Mouse (Mus musculus): ENCODE data around the gene Adam22. TPM values are rescaled to one million over a fixed set of nuclear protein-coding genes. Genes with fewer than 3 reads are reported as not detected.
"Not testable (repeated sequence)": the region's sequence is repeated elsewhere in the genome, so short reads cannot be mapped to it uniquely, and the experiment has no call there.

Adam22 gene
- polyA plus RNA-seq, 1 experiment from 2014 or later = 11.5 TPM

- WGBS = 56% methylated on average over 5 of the region's 5 CpGs
- Histone ChIP-seq H3K9ac (ENCODE audit: low read length) (no peak overlapping the region), H3K27ac (replicated peaks in 1 of 2; ENCODE audit: control insufficient read depth in 1 of 2, insufficient read depth in 1 of 2, low read depth in 2 of 2, low read length in 2 of 2) (no peak overlapping the region), H3K4me3 (ENCODE audit: control insufficient read depth in 1 of 2, insufficient read depth in 1 of 2, low read depth in 1 of 2, low read length in 2 of 2) (no peak overlapping the region), H3K4me2 (ENCODE audit: low read length) (no peak overlapping the region), H3K36me3 (ENCODE audit: control insufficient read depth, insufficient read depth, low read length) (no peaks in the 10 kb centered on the region), H3K9me3 (ENCODE audit: control insufficient read depth, low read length) (no peaks in the 10 kb centered on the region), H3K4me1 (ENCODE audit: control insufficient read depth in 2 of 2, insufficient read depth in 2 of 2, low read length in 2 of 2) (peaks cover 2 to 16% of the 10 kb centered on the region in 2 experiments), H3K27me3 (ENCODE audit: control insufficient read depth, insufficient read depth, low read length) (no peaks in the 10 kb centered on the region)
- no peak for ATAC-seq (ENCODE audit: insufficient number of reproducible peaks, insufficient read depth, low FRiP score, low read depth)
Observed at GRCm38 (mm10) chr5:8221630-8222029, 146.3 kb downstream of the Adam22 start.

- Histone ChIP-seq H3K36me3 (ENCODE audit: control insufficient read depth, insufficient read depth, low read length) (no peaks in the 10 kb centered on the region), H3K9ac (ENCODE audit: low read length) (no peak overlapping the region), H3K4me2 (ENCODE audit: low read length) (no peak overlapping the region), H3K27ac (replicated peaks in 1 of 2; ENCODE audit: control insufficient read depth in 1 of 2, insufficient read depth in 1 of 2, low read depth in 2 of 2, low read length in 2 of 2) (no peak overlapping the region), H3K27me3 (ENCODE audit: control insufficient read depth, insufficient read depth, low read length) (no peaks in the 10 kb centered on the region), H3K9me3 (ENCODE audit: control insufficient read depth, low read length) (no peaks in the 10 kb centered on the region), H3K4me1 (ENCODE audit: control insufficient read depth in 2 of 2, insufficient read depth in 2 of 2, low read length in 2 of 2) (no peaks in the 10 kb centered on the region), H3K4me3 (ENCODE audit: control insufficient read depth in 1 of 2, insufficient read depth in 1 of 2, low read depth in 1 of 2, low read length in 2 of 2) (no peak overlapping the region)
- WGBS = 67% methylated on average over 1 of the region's 1 CpGs
- no peak for ATAC-seq (ENCODE audit: insufficient number of reproducible peaks, insufficient read depth, low FRiP score, low read depth)
Observed at GRCm38 (mm10) chr5:8215841-8216240, 152.1 kb downstream of the Adam22 start.

- not testable (repeated sequence) for H3K4me2 ChIP-seq (ENCODE audit: low read length); H3K27me3 ChIP-seq (ENCODE audit: control insufficient read depth, insufficient read depth, low read length); H3K9ac ChIP-seq (ENCODE audit: low read length); H3K9me3 ChIP-seq (ENCODE audit: control insufficient read depth, low read length); H3K36me3 ChIP-seq (ENCODE audit: control insufficient read depth, insufficient read depth, low read length); H3K4me3 ChIP-seq (ENCODE audit: control insufficient read depth in 1 of 2, insufficient read depth in 1 of 2, low read depth in 1 of 2, low read length in 2 of 2); ATAC-seq (ENCODE audit: insufficient number of reproducible peaks, insufficient read depth, low FRiP score, low read depth); H3K4me1 ChIP-seq (ENCODE audit: control insufficient read depth in 2 of 2, insufficient read depth in 2 of 2, low read length in 2 of 2); H3K27ac ChIP-seq (replicated peaks in 1 of 2; ENCODE audit: control insufficient read depth in 1 of 2, insufficient read depth in 1 of 2, low read depth in 2 of 2, low read length in 2 of 2)
- WGBS = 89% methylated on average over 1 of the region's 1 CpGs
Observed at GRCm38 (mm10) chr5:8184992-8185391, 183.0 kb downstream of the Adam22 start.

- H3K4me2 ChIP-seq (ENCODE audit: low read length) = no peak overlapping the region
- no peaks in the 10 kb centered on the region for H3K9me3 ChIP-seq (ENCODE audit: control insufficient read depth, low read length)
- no peak for ATAC-seq (ENCODE audit: insufficient number of reproducible peaks, insufficient read depth, low FRiP score, low read depth)
- no peaks in the 10 kb centered on the region for H3K27me3 ChIP-seq (ENCODE audit: control insufficient read depth, insufficient read depth, low read length)
- H3K4me1 ChIP-seq (ENCODE audit: control insufficient read depth in 2 of 2, insufficient read depth in 2 of 2, low read length in 2 of 2) = no peaks in the 10 kb centered on the region
- no peak overlapping the region for H3K27ac ChIP-seq (replicated peaks in 1 of 2; ENCODE audit: control insufficient read depth in 1 of 2, insufficient read depth in 1 of 2, low read depth in 2 of 2, low read length in 2 of 2)
- no peaks in the 10 kb centered on the region for H3K36me3 ChIP-seq (ENCODE audit: control insufficient read depth, insufficient read depth, low read length)
- H3K9ac ChIP-seq (ENCODE audit: low read length) = no peak overlapping the region
- 94% methylated on average over 1 of the region's 1 CpGs for WGBS
- H3K4me3 ChIP-seq (ENCODE audit: control insufficient read depth in 1 of 2, insufficient read depth in 1 of 2, low read depth in 1 of 2, low read length in 2 of 2) = no peak overlapping the region
Observed at GRCm38 (mm10) chr5:8180646-8181045, 187.3 kb downstream of the Adam22 start.

GRCm38 (mm10) chr5:8178111-8178510 lies 189.8 kb downstream of the Adam22 start:
- Histone ChIP-seq H3K4me3 (ENCODE audit: control insufficient read depth in 1 of 2, insufficient read depth in 1 of 2, low read depth in 1 of 2, low read length in 2 of 2) (no peak overlapping the region), H3K9me3 (ENCODE audit: control insufficient read depth, low read length) (no peaks in the 10 kb centered on the region), H3K27me3 (ENCODE audit: control insufficient read depth, insufficient read depth, low read length) (no peaks in the 10 kb centered on the region), H3K9ac (ENCODE audit: low read length) (no peak overlapping the region), H3K27ac (replicated peaks in 1 of 2; ENCODE audit: control insufficient read depth in 1 of 2, insufficient read depth in 1 of 2, low read depth in 2 of 2, low read length in 2 of 2) (no peak overlapping the region), H3K4me2 (ENCODE audit: low read length) (no peak overlapping the region), H3K4me1 (ENCODE audit: control insufficient read depth in 2 of 2, insufficient read depth in 2 of 2, low read length in 2 of 2) (no peaks in the 10 kb centered on the region), H3K36me3 (ENCODE audit: control insufficient read depth, insufficient read depth, low read length) (no peaks in the 10 kb centered on the region)
- no peak for ATAC-seq (ENCODE audit: insufficient number of reproducible peaks, insufficient read depth, low FRiP score, low read depth)
- WGBS = 86% methylated on average over 17 of the region's 17 CpGs

GRCm38 (mm10) chr5:8164773-8165172 lies 203.2 kb downstream of the Adam22 start:
- WGBS = 44% methylated on average over 4 of the region's 4 CpGs
- no peak overlapping the region for H3K4me3 ChIP-seq (ENCODE audit: control insufficient read depth in 1 of 2, insufficient read depth in 1 of 2, low read depth in 1 of 2, low read length in 2 of 2)
- ATAC-seq (ENCODE audit: insufficient number of reproducible peaks, insufficient read depth, low FRiP score, low read depth) = no peak
- H3K4me2 ChIP-seq (ENCODE audit: low read length) = no peak overlapping the region
- H3K4me1 ChIP-seq (ENCODE audit: control insufficient read depth in 2 of 2, insufficient read depth in 2 of 2, low read length in 2 of 2) = no peaks in the 10 kb centered on the region
- H3K27me3 ChIP-seq (ENCODE audit: control insufficient read depth, insufficient read depth, low read length) = no peaks in the 10 kb centered on the region
- H3K36me3 ChIP-seq (ENCODE audit: control insufficient read depth, insufficient read depth, low read length) = no peaks in the 10 kb centered on the region
- H3K9ac ChIP-seq (ENCODE audit: low read length) = no peak overlapping the region
- H3K27ac ChIP-seq (replicated peaks in 1 of 2; ENCODE audit: control insufficient read depth in 1 of 2, insufficient read depth in 1 of 2, low read depth in 2 of 2, low read length in 2 of 2) = no peak overlapping the region
- H3K9me3 ChIP-seq (ENCODE audit: control insufficient read depth, low read length) = no peaks in the 10 kb centered on the region

- WGBS = 84% methylated on average over 1 of the region's 1 CpGs
Observed at GRCm38 (mm10) chr5:8151645-8152044, 216.3 kb downstream of the Adam22 start.

GRCm38 (mm10) chr5:8146146-8146545 lies 221.8 kb downstream of the Adam22 start:
- Histone ChIP-seq H3K9me3 (ENCODE audit: control insufficient read depth, low read length) (no peaks in the 10 kb centered on the region), H3K27me3 (ENCODE audit: control insufficient read depth, insufficient read depth, low read length) (no peaks in the 10 kb centered on the region), H3K27ac (replicated peaks in 1 of 2; ENCODE audit: control insufficient read depth in 1 of 2, insufficient read depth in 1 of 2, low read depth in 2 of 2, low read length in 2 of 2) (no peak overlapping the region), H3K4me3 (ENCODE audit: control insufficient read depth in 1 of 2, insufficient read depth in 1 of 2, low read depth in 1 of 2, low read length in 2 of 2) (no peak overlapping the region), H3K4me2 (ENCODE audit: low read length) (no peak overlapping the region), H3K9ac (ENCODE audit: low read length) (no peak overlapping the region), H3K4me1 (ENCODE audit: control insufficient read depth in 2 of 2, insufficient read depth in 2 of 2, low read length in 2 of 2) (no peaks in the 10 kb centered on the region), H3K36me3 (ENCODE audit: control insufficient read depth, insufficient read depth, low read length) (no peaks in the 10 kb centered on the region)
- ATAC-seq (ENCODE audit: insufficient number of reproducible peaks, insufficient read depth, low FRiP score, low read depth) = no peak
- 93% methylated on average over 2 of the region's 2 CpGs for WGBS

More at GRCm38 (mm10) chr5:8151645-8152044, 216.3 kb downstream of the Adam22 start:
- H3K9me3 ChIP-seq (ENCODE audit: control insufficient read depth, low read length) = no peaks in the 10 kb centered on the region
- H3K27ac ChIP-seq (replicated peaks in 1 of 2; ENCODE audit: control insufficient read depth in 1 of 2, insufficient read depth in 1 of 2, low read depth in 2 of 2, low read length in 2 of 2) = no peak overlapping the region
- no peak for ATAC-seq (ENCODE audit: insufficient number of reproducible peaks, insufficient read depth, low FRiP score, low read depth)
- no peak overlapping the region for H3K9ac ChIP-seq (ENCODE audit: low read length)
- H3K4me3 ChIP-seq (ENCODE audit: control insufficient read depth in 1 of 2, insufficient read depth in 1 of 2, low read depth in 1 of 2, low read length in 2 of 2) = no peak overlapping the region
- no peak overlapping the region for H3K4me2 ChIP-seq (ENCODE audit: low read length)
- no peaks in the 10 kb centered on the region for H3K4me1 ChIP-seq (ENCODE audit: control insufficient read depth in 2 of 2, insufficient read depth in 2 of 2, low read length in 2 of 2)
- no peaks in the 10 kb centered on the region for H3K27me3 ChIP-seq (ENCODE audit: control insufficient read depth, insufficient read depth, low read length)
- H3K36me3 ChIP-seq (ENCODE audit: control insufficient read depth, insufficient read depth, low read length) = no peaks in the 10 kb centered on the region
